Mouse (Mus musculus) heart, adult 18-20 months (tissue): ENCODE data around the gene Camta2. TPM values are rescaled to one million over a fixed set of nuclear protein-coding genes. Genes with fewer than 3 reads are reported as not detected.

Experiments
- DNase-seq, 2 experiments: peaks; one replicate each; pipeline ENCODE4 v3.0.0; 2021 to 2022; ENCODE audit warnings: mixed read lengths in 1 of 2
- total RNA-seq, 2 experiments: library from RNA; stranded (reverse); gene quantifications; 2 replicates each; pipeline ENCODE4 v1.2.3; 2021

Camta2 gene
- total RNA-seq, 2 experiments from 2014 or later = 34.0 to 36.9 TPM

- peak; percentile 61 to 75 for DNase-seq
Measured at GRCm38 (mm10) chr11:70663957-70664356, 23.9 kb downstream of the Camta2 start.

- no peak for DNase-seq
Measured at GRCm38 (mm10) chr11:70663101-70663500, 24.8 kb downstream of the Camta2 start.

GRCm38 (mm10) chr11:70660571-70660970 is 27.3 kb downstream of the Camta2 start:
- no peak for DNase-seq

GRCm38 (mm10) chr11:70658942-70659341 is 29.0 kb downstream of the Camta2 start:
- DNase-seq = no peak

- DNase-seq = no peak
Measured at GRCm38 (mm10) chr11:70658521-70658920, 29.4 kb downstream of the Camta2 start.

- no peak for DNase-seq
Measured at GRCm38 (mm10) chr11:70657991-70658390, 29.9 kb downstream of the Camta2 start.

- DNase-seq = no peak
Measured at GRCm38 (mm10) chr11:70657573-70657972, 30.3 kb downstream of the Camta2 start.

- DNase-seq = peak; percentile 52 to 55
Measured at GRCm38 (mm10) chr11:70656964-70657363, 30.9 kb downstream of the Camta2 start, which contains the start of gene Eno3. TSS of gene Eno3 (plus strand) at chr11:70657202.

- peak; percentile 87 to 88 for DNase-seq
Measured at GRCm38 (mm10) chr11:70656456-70656927, 31.4 kb downstream of the Camta2 start.

- peak; percentile 73 to 74 for DNase-seq
Measured at GRCm38 (mm10) chr11:70655571-70656455, 32.1 kb downstream of the Camta2 start.

GRCm38 (mm10) chr11:70654923-70655570 is 32.9 kb downstream of the Camta2 start:
- DNase-seq = peak; percentile 89 to 90

- peak; percentile 81 to 83 for DNase-seq
Measured at GRCm38 (mm10) chr11:70654198-70654922, 33.5 kb downstream of the Camta2 start, which contains the start of gene Pfn1. TSS of gene Pfn1 (minus strand) at chr11:70654644.

GRCm38 (mm10) chr11:70653345-70654197 is 34.3 kb downstream of the Camta2 start:
- DNase-seq = peak; percentile 75 to 77

GRCm38 (mm10) chr11:70652884-70653344 is 35.0 kb downstream of the Camta2 start:
- DNase-seq = no peak

- no peak for DNase-seq
Measured at GRCm38 (mm10) chr11:70652029-70652883, 35.6 kb downstream of the Camta2 start.

- peak in 1 of 2 experiments; percentile 20 for DNase-seq
Measured at GRCm38 (mm10) chr11:70651391-70651790, 36.5 kb downstream of the Camta2 start.

- DNase-seq = peak in 1 of 2 experiments; percentile 19
Measured at GRCm38 (mm10) chr11:70650322-70651175, 37.4 kb downstream of the Camta2 start.

GRCm38 (mm10) chr11:70649185-70649734 is 38.6 kb downstream of the Camta2 start:
- DNase-seq = peak in 1 of 2 experiments; percentile 15

GRCm38 (mm10) chr11:70648512-70648911 is 39.4 kb downstream of the Camta2 start:
- no peak for DNase-seq
